Mouse (Mus musculus) layer of hippocampus, adult 18-20 months (tissue): ENCODE results near the gene Zfp334. TPM values are rescaled to one million over a fixed set of nuclear protein-coding genes. Genes with fewer than 3 reads are reported as not detected.
A peak's percentile ranks its signal among the peaks of the same experiment; 100 is the strongest.

ENCODE experiments used
- DNase-seq, 2 experiments: peaks; one replicate each; pipeline ENCODE4 v3.0.0; 2022; ENCODE audit warnings: low spot score in 2 of 2
- long read RNA-seq: library from polyadenylated mRNA; stranded (forward); transcript quantifications from one replicate; pipeline ENCODE4 v2.0.0, GENCODE M21; 2021
- total RNA-seq, 2 experiments: library from RNA; stranded (reverse); gene quantifications; 2 replicates each; pipeline ENCODE4 v1.2.3; 2021

Gene Zfp334
- total RNA-seq: 10 to 100 TPM; 14.6 to 15.9 TPM
- long read RNA-seq, full-length matches to known transcripts: 15 of 26 reads
- long read RNA-seq, partial matches to known transcripts: 0 of 26 reads
- long read RNA-seq, other reads (novel, unspliced or antisense): 11 of 26 reads

- DNase-seq: peak; percentile 94 to 98
Observed at GRCm38 (mm10) chr2:165387844-165388495, at the start of gene Zfp334. Zfp334 (minus strand) TSS chr2:165388259.

- no peak for DNase-seq
Observed at GRCm38 (mm10) chr2:165428694-165429093, 40.6 kb upstream of the Zfp334 start.

- no peak for DNase-seq
Observed at GRCm38 (mm10) chr2:165420195-165420594, 32.1 kb upstream of the Zfp334 start.

- peak in 1 of 2 experiments; percentile 51 for DNase-seq
Observed at GRCm38 (mm10) chr2:165419670-165420111, 31.6 kb upstream of the Zfp334 start.

GRCm38 (mm10) chr2:165418577-165418976, 30.5 kb upstream of the Zfp334 start:
- DNase-seq: no peak

- DNase-seq: peak; percentile 57 to 84
Observed at GRCm38 (mm10) chr2:165417291-165417690, 29.2 kb upstream of the Zfp334 start.

GRCm38 (mm10) chr2:165415795-165416194, 27.7 kb upstream of the Zfp334 start:
- DNase-seq: no peak

GRCm38 (mm10) chr2:165415141-165415721, 27.2 kb upstream of the Zfp334 start:
- DNase-seq: no peak

- no peak for DNase-seq
Observed at GRCm38 (mm10) chr2:165414321-165414720, 26.3 kb upstream of the Zfp334 start.

GRCm38 (mm10) chr2:165413884-165414283, 25.8 kb upstream of the Zfp334 start:
- DNase-seq: no peak

GRCm38 (mm10) chr2:165407700-165408301, 19.7 kb upstream of the Zfp334 start:
- DNase-seq: peak; percentile 64 to 79

- DNase-seq: no peak
Observed at GRCm38 (mm10) chr2:165405351-165405750, 17.3 kb upstream of the Zfp334 start.

GRCm38 (mm10) chr2:165404951-165405350, 16.9 kb upstream of the Zfp334 start:
- no peak for DNase-seq

GRCm38 (mm10) chr2:165398164-165398785, 10.2 kb upstream of the Zfp334 start:
- DNase-seq: no peak

- DNase-seq: no peak
Observed at GRCm38 (mm10) chr2:165397502-165398163, 9.6 kb upstream of the Zfp334 start.

- DNase-seq: no peak
Observed at GRCm38 (mm10) chr2:165396831-165397501, 8.9 kb upstream of the Zfp334 start.

- DNase-seq: no peak
Observed at GRCm38 (mm10) chr2:165392156-165392555, 4.1 kb upstream of the Zfp334 start.

GRCm38 (mm10) chr2:165391561-165391960, 3.5 kb upstream of the Zfp334 start:
- DNase-seq: peak; percentile 50 to 78

GRCm38 (mm10) chr2:165389299-165389952, 1.4 kb upstream of the Zfp334 start:
- DNase-seq: no peak

GRCm38 (mm10) chr2:165387370-165387769, 689 bp downstream of the Zfp334 start:
- DNase-seq: no peak
